Mouse (Mus musculus): ENCODE results near the gene Eipr1. TPM values are rescaled to one million over a fixed set of nuclear protein-coding genes. Genes with fewer than 3 reads are reported as not detected.
A peak's percentile ranks its signal among the peaks of the same experiment; 100 is the strongest.
"Not testable (repeated sequence)": the region's sequence is repeated elsewhere in the genome, so short reads cannot be mapped to it uniquely, and the experiment has no call there.

The Eipr1 gene
- polyA plus RNA-seq, 1 experiment from 2014 or later, result 29.0 TPM

GRCm38 (mm10) chr12:28909851-28910250, 158.2 kb downstream of the Eipr1 start:
- Histone ChIP-seq H3K9me3 (ENCODE audit: control insufficient read depth, low read length) (no peaks in the 10 kb centered on the region), H3K4me1 (ENCODE audit: control insufficient read depth, insufficient read depth, low read length) (peaks cover 14% of the 10 kb centered on the region), H3K36me3 (ENCODE audit: control insufficient read depth, insufficient read depth, low read length) (no peaks in the 10 kb centered on the region), H3K4me3 (ENCODE audit: low read depth, low read length) (no peak overlapping the region), H3K27ac (replicated peaks; ENCODE audit: low read depth, low read length) (no peak overlapping the region), H3K4me2 (ENCODE audit: low read depth, low read length) (no peak overlapping the region), H3K9ac (ENCODE audit: low read depth, low read length) (no peak overlapping the region), H3K27me3 (replicated peaks; ENCODE audit: control insufficient read depth, insufficient read depth, low read length) (no peaks in the 10 kb centered on the region)
- DNase-seq (ENCODE audit: low spot score) (no peak), ATAC-seq (ENCODE audit: low read depth) (no peak)
- 79% methylated on average over 5 of the region's 5 CpGs for WGBS

- Histone ChIP-seq H3K9ac (ENCODE audit: low read depth, low read length) (no peak overlapping the region), H3K27me3 (replicated peaks; ENCODE audit: control insufficient read depth, insufficient read depth, low read length) (no peaks in the 10 kb centered on the region), H3K27ac (replicated peaks; ENCODE audit: low read depth, low read length) (no peak overlapping the region), H3K9me3 (ENCODE audit: control insufficient read depth, low read length) (no peaks in the 10 kb centered on the region), H3K4me1 (ENCODE audit: control insufficient read depth, insufficient read depth, low read length) (peaks cover 14% of the 10 kb centered on the region), H3K4me2 (ENCODE audit: low read depth, low read length) (no peak overlapping the region), H3K36me3 (ENCODE audit: control insufficient read depth, insufficient read depth, low read length) (no peaks in the 10 kb centered on the region), H3K4me3 (ENCODE audit: low read depth, low read length) (no peak overlapping the region)
- ATAC-seq (ENCODE audit: low read depth), result no peak
- WGBS, result 44% methylated on average over 8 of the region's 8 CpGs
- no peak for DNase-seq (ENCODE audit: low spot score)
These were observed 159.0 kb downstream of the Eipr1 start for GRCm38 (mm10) chr12:28910568-28910967.

GRCm38 (mm10) chr12:28912351-28912936, 160.8 kb downstream of the Eipr1 start:
- 61% methylated on average over 18 of the region's 18 CpGs for WGBS

GRCm38 (mm10) chr12:28913099-28913498, 161.5 kb downstream of the Eipr1 start:
- H3K9ac ChIP-seq (ENCODE audit: low read depth, low read length), result no peak overlapping the region
- H3K27me3 ChIP-seq (replicated peaks; ENCODE audit: control insufficient read depth, insufficient read depth, low read length), result no peaks in the 10 kb centered on the region
- WGBS, result 44% methylated on average over 3 of the region's 3 CpGs
- no peaks in the 10 kb centered on the region for H3K4me1 ChIP-seq (ENCODE audit: control insufficient read depth, insufficient read depth, low read length)
- DNase-seq (ENCODE audit: low spot score) (no peak), ATAC-seq (ENCODE audit: low read depth) (no peak)
- no peak overlapping the region for H3K27ac ChIP-seq (replicated peaks; ENCODE audit: low read depth, low read length)
- no peak overlapping the region for H3K4me2 ChIP-seq (ENCODE audit: low read depth, low read length)
- no peaks in the 10 kb centered on the region for H3K9me3 ChIP-seq (ENCODE audit: control insufficient read depth, low read length)
- H3K36me3 ChIP-seq (ENCODE audit: control insufficient read depth, insufficient read depth, low read length), result no peaks in the 10 kb centered on the region
- no peak overlapping the region for H3K4me3 ChIP-seq (ENCODE audit: low read depth, low read length)

More at GRCm38 (mm10) chr12:28912351-28912936, 160.8 kb downstream of the Eipr1 start:
- Histone ChIP-seq H3K36me3 (ENCODE audit: control insufficient read depth, insufficient read depth, low read length) (no peaks in the 10 kb centered on the region), H3K4me1 (ENCODE audit: control insufficient read depth, insufficient read depth, low read length) (peaks cover 6% of the 10 kb centered on the region; the same call in 1 of the 2 replicates), H3K9ac (ENCODE audit: low read depth, low read length) (no peak overlapping the region), H3K9me3 (ENCODE audit: control insufficient read depth, low read length) (no peaks in the 10 kb centered on the region), H3K27me3 (replicated peaks; ENCODE audit: control insufficient read depth, insufficient read depth, low read length) (no peaks in the 10 kb centered on the region), H3K4me2 (ENCODE audit: low read depth, low read length) (no peak overlapping the region), H3K4me3 (ENCODE audit: low read depth, low read length) (no peak overlapping the region), H3K27ac (replicated peaks; ENCODE audit: low read depth, low read length) (no peak overlapping the region)
- ATAC-seq (ENCODE audit: low read depth), result peak; percentile 50; the same call in 1 of the 2 replicates
- peak; percentile 61 for DNase-seq (ENCODE audit: low spot score)

- not testable (repeated sequence) for H3K9ac ChIP-seq (ENCODE audit: low read depth, low read length); H3K4me3 ChIP-seq (ENCODE audit: low read depth, low read length); H3K27me3 ChIP-seq (replicated peaks; ENCODE audit: control insufficient read depth, insufficient read depth, low read length); DNase-seq (ENCODE audit: low spot score); ATAC-seq (ENCODE audit: low read depth); H3K9me3 ChIP-seq (ENCODE audit: control insufficient read depth, low read length); H3K4me2 ChIP-seq (ENCODE audit: low read depth, low read length); H3K4me1 ChIP-seq (ENCODE audit: control insufficient read depth, insufficient read depth, low read length); H3K36me3 ChIP-seq (ENCODE audit: control insufficient read depth, insufficient read depth, low read length); H3K27ac ChIP-seq (replicated peaks; ENCODE audit: low read depth, low read length)
- WGBS, result 100% methylated on average over 1 of the region's 1 CpGs
These were observed 162.5 kb downstream of the Eipr1 start for GRCm38 (mm10) chr12:28914056-28914455.

Other genes with a start within 250 kb of the Eipr1 start
- 0.18 and 0.32 TPM in 2 replicates for gene Dcdc2c, start 199.4 kb upstream of the Eipr1 start, polyA plus RNA-seq (2014; fragmentation: Nextera tagmentation; extraction: Ambion mirVana)
- gene Allc, start 169.3 kb upstream of the Eipr1 start, polyA plus RNA-seq (2014; fragmentation: Nextera tagmentation; extraction: Ambion mirVana), result not detected in 2 replicates
- gene Colec11, start 128.4 kb upstream of the Eipr1 start, polyA plus RNA-seq (2014; fragmentation: Nextera tagmentation; extraction: Ambion mirVana), result 0.56 and 0.78 TPM in 2 replicates
- 941 and 979 TPM in 2 replicates for gene Rps7, start 115.8 kb upstream of the Eipr1 start, polyA plus RNA-seq (2014; fragmentation: Nextera tagmentation; extraction: Ambion mirVana)
- 24.0 and 24.2 TPM in 2 replicates for gene Rnaseh1, start 102.2 kb upstream of the Eipr1 start, polyA plus RNA-seq (2014; fragmentation: Nextera tagmentation; extraction: Ambion mirVana)
- gene Adi1, start 76.6 kb upstream of the Eipr1 start, polyA plus RNA-seq (2014; fragmentation: Nextera tagmentation; extraction: Ambion mirVana), result 57.5 and 60.8 TPM in 2 replicates
- 32.9 and 38.0 TPM in 2 replicates for gene Trappc12, start 1.3 kb upstream of the Eipr1 start, polyA plus RNA-seq (2014; fragmentation: Nextera tagmentation; extraction: Ambion mirVana)

Measured in embryonic facial prominence, embryonic 14.5 days (tissue).